Mouse (Mus musculus): Measurements from ENCODE around the gene Pip4k2c. TPM values are rescaled to one million over a fixed set of nuclear protein-coding genes. Genes with fewer than 3 reads are reported as not detected.

Pip4k2c gene
- polyA plus RNA-seq, 1 experiment, result 22.5 TPM

GRCm38 (mm10) chr10:127160728-127161127, 50.7 kb downstream of the Pip4k2c start:
- Histone ChIP-seq H3ac (ENCODE audit: control insufficient read depth, insufficient read length) (no peak overlapping the region), H3K79me2 (ENCODE audit: control insufficient read depth, insufficient read depth) (no peaks in the 10 kb centered on the region), H3K36me3 (ENCODE audit: control insufficient read depth, insufficient read depth) (no peaks in the 10 kb centered on the region), H3K27me3 (ENCODE audit: control insufficient read depth, insufficient read depth, insufficient read length) (no peaks in the 10 kb centered on the region), H3K4me3 (no peak overlapping the region), H3K4me2 (ENCODE audit: low read depth) (no peak overlapping the region)
- TF ChIP-seq MYOG (IDR thresholded peaks at IDR 0.05; ENCODE audit: control insufficient read depth in 1 of 3, insufficient read depth in 1 of 3, insufficient read length in 2 of 3, low read depth in 2 of 3) (no peak), REST (IDR thresholded peaks at IDR 0.05; ENCODE audit: insufficient read depth, insufficient read length) (no peak), TCF12 (IDR thresholded peaks at IDR 0.05; ENCODE audit: insufficient read depth, poor library complexity, severe bottlenecking) (no peak), SRF (IDR thresholded peaks at IDR 0.05; ENCODE audit: control insufficient read depth, insufficient read length, low read depth) (no peak), E2F4 (IDR thresholded peaks at IDR 0.05; ENCODE audit: insufficient read depth) (no peak), MYOD1 (IDR thresholded peaks at IDR 0.05; ENCODE audit: control insufficient read depth in 1 of 3, insufficient read length in 2 of 3, low read depth in 2 of 3) (no peak), POLR2AphosphoS2 (IDR thresholded peaks at IDR 0.05; ENCODE audit: insufficient read length, low read depth) (no peak), CEBPB (IDR thresholded peaks at IDR 0.05; ENCODE audit: insufficient read depth, poor library complexity, severe bottlenecking) (no peak), POLR2A (IDR thresholded peaks at IDR 0.05; ENCODE audit: insufficient read length, low read depth) (no peak), MAX (IDR thresholded peaks at IDR 0.05; ENCODE audit: low read depth) (no peak), USF1 (IDR thresholded peaks at IDR 0.05; ENCODE audit: low read depth) (no peak), TCF3 (IDR thresholded peaks at IDR 0.05; ENCODE audit: insufficient read length, low read depth) (no peak)

- TF ChIP-seq E2F4 (IDR thresholded peaks at IDR 0.05; ENCODE audit: insufficient read depth), result no peak
- TF ChIP-seq POLR2AphosphoS2 (IDR thresholded peaks at IDR 0.05; ENCODE audit: insufficient read length, low read depth), result no peak
- no peak for TF ChIP-seq USF1 (IDR thresholded peaks at IDR 0.05; ENCODE audit: low read depth)
- no peak for TF ChIP-seq TCF12 (IDR thresholded peaks at IDR 0.05; ENCODE audit: insufficient read depth, poor library complexity, severe bottlenecking)
- no peak for TF ChIP-seq MYOG (IDR thresholded peaks at IDR 0.05; ENCODE audit: control insufficient read depth in 1 of 3, insufficient read depth in 1 of 3, insufficient read length in 2 of 3, low read depth in 2 of 3)
- no peak for TF ChIP-seq CEBPB (IDR thresholded peaks at IDR 0.05; ENCODE audit: insufficient read depth, poor library complexity, severe bottlenecking)
- no peak for TF ChIP-seq REST (IDR thresholded peaks at IDR 0.05; ENCODE audit: insufficient read depth, insufficient read length)
- TF ChIP-seq POLR2A (IDR thresholded peaks at IDR 0.05; ENCODE audit: insufficient read length, low read depth), result no peak
- Histone ChIP-seq H3K79me2 (ENCODE audit: control insufficient read depth, insufficient read depth) (no peaks in the 10 kb centered on the region), H3K4me3 (no peak overlapping the region), H3K36me3 (ENCODE audit: control insufficient read depth, insufficient read depth) (no peaks in the 10 kb centered on the region), H3K27me3 (ENCODE audit: control insufficient read depth, insufficient read depth, insufficient read length) (no peaks in the 10 kb centered on the region), H3K4me2 (ENCODE audit: low read depth) (no peak overlapping the region), H3ac (ENCODE audit: control insufficient read depth, insufficient read length) (no peak overlapping the region)
Measured at GRCm38 (mm10) chr10:127160081-127160480, 51.3 kb downstream of the Pip4k2c start.

GRCm38 (mm10) chr10:127158471-127158870, 52.9 kb downstream of the Pip4k2c start:
- Histone ChIP-seq H3K27me3 (ENCODE audit: control insufficient read depth, insufficient read depth, insufficient read length) (no peaks in the 10 kb centered on the region), H3K4me3 (no peak overlapping the region), H3ac (ENCODE audit: control insufficient read depth, insufficient read length) (no peak overlapping the region), H3K4me2 (ENCODE audit: low read depth) (no peak overlapping the region), H3K36me3 (ENCODE audit: control insufficient read depth, insufficient read depth) (no peaks in the 10 kb centered on the region), H3K79me2 (ENCODE audit: control insufficient read depth, insufficient read depth) (no peaks in the 10 kb centered on the region)
- no peak for TF ChIP-seq MAX (IDR thresholded peaks at IDR 0.05; ENCODE audit: low read depth)

- TF ChIP-seq POLR2AphosphoS2 (IDR thresholded peaks at IDR 0.05; ENCODE audit: insufficient read length, low read depth), result no peak
- TF ChIP-seq E2F4 (IDR thresholded peaks at IDR 0.05; ENCODE audit: insufficient read depth), result no peak
- TF ChIP-seq TCF12 (IDR thresholded peaks at IDR 0.05; ENCODE audit: insufficient read depth, poor library complexity, severe bottlenecking), result no peak
- no peak for TF ChIP-seq CEBPB (IDR thresholded peaks at IDR 0.05; ENCODE audit: insufficient read depth, poor library complexity, severe bottlenecking)
- TF ChIP-seq MYOD1 (IDR thresholded peaks at IDR 0.05; ENCODE audit: control insufficient read depth in 1 of 3, insufficient read length in 2 of 3, low read depth in 2 of 3), result no peak
- no peak for TF ChIP-seq MAX (IDR thresholded peaks at IDR 0.05; ENCODE audit: low read depth)
- no peak for TF ChIP-seq REST (IDR thresholded peaks at IDR 0.05; ENCODE audit: insufficient read depth, insufficient read length)
- TF ChIP-seq SRF (IDR thresholded peaks at IDR 0.05; ENCODE audit: control insufficient read depth, insufficient read length, low read depth), result no peak
- no peak for TF ChIP-seq POLR2A (IDR thresholded peaks at IDR 0.05; ENCODE audit: insufficient read length, low read depth)
- no peak for TF ChIP-seq MYOG (IDR thresholded peaks at IDR 0.05; ENCODE audit: control insufficient read depth in 1 of 3, insufficient read depth in 1 of 3, insufficient read length in 2 of 3, low read depth in 2 of 3)
- TF ChIP-seq TCF3 (IDR thresholded peaks at IDR 0.05; ENCODE audit: insufficient read length, low read depth), result no peak
- no peak for TF ChIP-seq USF1 (IDR thresholded peaks at IDR 0.05; ENCODE audit: low read depth)
- Histone ChIP-seq H3ac (ENCODE audit: control insufficient read depth, insufficient read length) (no peak overlapping the region), H3K4me2 (ENCODE audit: low read depth) (no peak overlapping the region), H3K36me3 (ENCODE audit: control insufficient read depth, insufficient read depth) (no peaks in the 10 kb centered on the region), H3K4me3 (no peak overlapping the region), H3K27me3 (ENCODE audit: control insufficient read depth, insufficient read depth, insufficient read length) (no peaks in the 10 kb centered on the region), H3K79me2 (ENCODE audit: control insufficient read depth, insufficient read depth) (no peaks in the 10 kb centered on the region)
Measured at GRCm38 (mm10) chr10:127156511-127156910, 54.9 kb downstream of the Pip4k2c start.

GRCm38 (mm10) chr10:127156089-127156488, 55.3 kb downstream of the Pip4k2c start:
- Histone ChIP-seq H3K79me2 (ENCODE audit: control insufficient read depth, insufficient read depth) (no peaks in the 10 kb centered on the region), H3K27me3 (ENCODE audit: control insufficient read depth, insufficient read depth, insufficient read length) (no peaks in the 10 kb centered on the region), H3K4me3 (no peak overlapping the region), H3K36me3 (ENCODE audit: control insufficient read depth, insufficient read depth) (no peaks in the 10 kb centered on the region), H3ac (ENCODE audit: control insufficient read depth, insufficient read length) (no peak overlapping the region), H3K4me2 (ENCODE audit: low read depth) (no peak overlapping the region)
- TF ChIP-seq TCF3 (IDR thresholded peaks at IDR 0.05; ENCODE audit: insufficient read length, low read depth) (no peak), MYOD1 (IDR thresholded peaks at IDR 0.05; ENCODE audit: control insufficient read depth in 1 of 3, insufficient read length in 2 of 3, low read depth in 2 of 3) (no peak), POLR2A (IDR thresholded peaks at IDR 0.05; ENCODE audit: insufficient read length, low read depth) (no peak), MAX (IDR thresholded peaks at IDR 0.05; ENCODE audit: low read depth) (no peak), SRF (IDR thresholded peaks at IDR 0.05; ENCODE audit: control insufficient read depth, insufficient read length, low read depth) (no peak), REST (IDR thresholded peaks at IDR 0.05; ENCODE audit: insufficient read depth, insufficient read length) (no peak), POLR2AphosphoS2 (IDR thresholded peaks at IDR 0.05; ENCODE audit: insufficient read length, low read depth) (no peak), MYOG (IDR thresholded peaks at IDR 0.05; ENCODE audit: control insufficient read depth in 1 of 3, insufficient read depth in 1 of 3, insufficient read length in 2 of 3, low read depth in 2 of 3) (no peak), CEBPB (IDR thresholded peaks at IDR 0.05; ENCODE audit: insufficient read depth, poor library complexity, severe bottlenecking) (no peak), USF1 (IDR thresholded peaks at IDR 0.05; ENCODE audit: low read depth) (no peak), E2F4 (IDR thresholded peaks at IDR 0.05; ENCODE audit: insufficient read depth) (no peak), TCF12 (IDR thresholded peaks at IDR 0.05; ENCODE audit: insufficient read depth, poor library complexity, severe bottlenecking) (no peak)
